20 mouse cellular contexts compared by ENCODE assay signal in the genomic region with DNA sequence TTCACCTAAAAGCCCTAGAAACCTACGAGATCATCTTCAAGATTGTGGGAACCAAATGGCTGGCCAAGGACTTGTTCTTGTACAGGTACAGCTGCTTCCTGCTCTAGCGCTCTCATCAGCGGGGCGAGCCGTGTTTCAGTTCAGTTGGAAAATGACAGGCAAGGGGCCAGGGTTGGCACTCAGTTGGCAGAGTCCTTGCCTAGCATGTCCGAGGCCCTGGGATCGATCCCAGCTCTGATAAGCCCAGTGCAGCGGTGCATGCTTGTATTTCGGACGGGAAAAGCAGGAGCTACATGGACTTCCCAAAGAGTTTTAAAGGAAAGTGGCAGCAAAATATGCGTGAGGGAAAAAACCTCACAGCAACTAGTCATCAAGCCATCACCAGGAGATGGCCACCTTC. TPM values are rescaled to one million over a fixed set of nuclear protein-coding genes. Genes with fewer than 3 reads are reported as not detected.
DNase-seq lines count a peak whose midpoint lies in the region; TF ChIP-seq lines count a peak whose summit lies in the region.
"Had no signal": no experiment of that assay in that cellular context is flagged by ENCODE, and none has a peak within 500 bp of the region (broad histone marks: within the 10 kb centered on the region; RNA-seq: fewer than 3 reads in every experiment).

No protein-coding gene starts in this region.

- no peak overlapping the region for H3K27ac ChIP-seq in kidney, adult 2 months (ENCODE audit: insufficient read depth, low read depth, low read length)
- H3K27ac ChIP-seq: forebrain, embryonic 10.5 days; forebrain, embryonic 13.5 days; hindbrain, embryonic 14.5 days; hindbrain, postnatal 0 days had no signal

- no peaks in the 10 kb centered on the region for H3K36me3 ChIP-seq in kidney, adult 2 months (ENCODE audit: control insufficient read depth, insufficient read depth, low read length)
- H3K36me3 ChIP-seq: forebrain, embryonic 10.5 days had no signal

- WGBS in kidney, adult 2 months, result 84% methylated on average over 11 of the region's 11 CpGs

- no peaks in the 10 kb centered on the region for H3K27me3 ChIP-seq in kidney, adult 2 months (replicated peaks; ENCODE audit: control insufficient read depth, insufficient read depth, low read length)
- H3K27me3 ChIP-seq: forebrain, embryonic 13.5 days had no signal

- no peak overlapping the region for H3K4me3 ChIP-seq in kidney, adult 2 months (ENCODE audit: insufficient read depth, low read depth, low read length)
- H3K4me3 ChIP-seq: forebrain, embryonic 10.5 days; forebrain, embryonic 13.5 days had no signal

- no peaks in the 10 kb centered on the region for H3K4me1 ChIP-seq in kidney, adult 2 months (ENCODE audit: control insufficient read depth, insufficient read depth, low read length)
- H3K4me1 ChIP-seq: forebrain, embryonic 13.5 days had no signal

- DNase-seq in heart, adult 18-20 months, result peak; percentile 24 to 25
- DNase-seq in heart, adult 11 months, result no peak
- DNase-seq in kidney, adult 2 months, result peak; percentile 2
- DNase-seq in kidney, postnatal 25 days, result no peak
- DNase-seq in urinary bladder, postnatal 14 days (ENCODE audit: low spot score), result peak; percentile 22
- no peak for DNase-seq in urinary bladder, adult 2 months (ENCODE audit: low spot score)
- DNase-seq: adrenal gland, adult 2 months; adrenal gland, postnatal 14 days; cerebellum, adult 11-12 months; cerebellum, adult 8-10 months; gastrocnemius, postnatal 10 days; gastrocnemius, postnatal 36 days; heart, postnatal 4 days had no signal

- TF ChIP-seq CTCF in kidney, adult 2 months (conservative IDR thresholded peaks at IDR 0.05; ENCODE audit: insufficient read depth, insufficient read length, low read depth, low read length), result no peak

- TF ChIP-seq POLR2A in kidney, adult 2 months (IDR thresholded peaks at IDR 0.05; ENCODE audit: low read depth, low read length), result no peak

RNA-seq across cellular contexts. Expression of gene Dop1b, which starts 27.5 kb away (rescaled TPM):
- 10 to 100 TPM; 15.9 to 16.9 TPM for total RNA-seq in heart, adult 18-20 months (2021)
- 23.8 and 28.2 TPM in 2 replicates for polyA plus RNA-seq in kidney, adult 2 months (2012; rRNA removed)
- 30.7 and 34.3 TPM in 2 replicates for polyA plus RNA-seq in urinary bladder, adult 2 months (2012; rRNA removed)

RNA-seq across cellular contexts. Expression of gene Cbr3, which starts 56.2 kb away (rescaled TPM):
- total RNA-seq in heart, adult 18-20 months (2021), result 1 to 10 TPM; 2.5 to 2.6 TPM
- polyA plus RNA-seq in kidney, adult 2 months (2012; rRNA removed), result 4.9 and 5.0 TPM in 2 replicates
- 18.0 and 21.7 TPM in 2 replicates for polyA plus RNA-seq in urinary bladder, adult 2 months (2012; rRNA removed)
- total RNA-seq: MEL had no signal
- polyA plus RNA-seq: CD4-positive, CD25-positive, alpha-beta regulatory T cell, adult 4 months; forebrain, embryonic 13.5 days; inflammation-experienced regulatory T-cells, adult 6 months had no signal

Comparison
In these comparisons a context has a peak if more than half of its experiments do, and no peak if none do; other contexts are left out.
1. DNase-seq: peak in heart, adult 18-20 months (2 of 2), kidney, adult 2 months (single experiment) and urinary bladder, postnatal 14 days (single experiment); none in heart, adult 11 months (single experiment), kidney, postnatal 25 days (0 of 2) and urinary bladder, adult 2 months (single experiment).